Mouse (Mus musculus): ENCODE measurements around the gene Try10.
"Not testable (repeated sequence)": the region's sequence is repeated elsewhere in the genome, so short reads cannot be mapped to it uniquely, and the experiment has no call there.

Gene Try10

DNA sequence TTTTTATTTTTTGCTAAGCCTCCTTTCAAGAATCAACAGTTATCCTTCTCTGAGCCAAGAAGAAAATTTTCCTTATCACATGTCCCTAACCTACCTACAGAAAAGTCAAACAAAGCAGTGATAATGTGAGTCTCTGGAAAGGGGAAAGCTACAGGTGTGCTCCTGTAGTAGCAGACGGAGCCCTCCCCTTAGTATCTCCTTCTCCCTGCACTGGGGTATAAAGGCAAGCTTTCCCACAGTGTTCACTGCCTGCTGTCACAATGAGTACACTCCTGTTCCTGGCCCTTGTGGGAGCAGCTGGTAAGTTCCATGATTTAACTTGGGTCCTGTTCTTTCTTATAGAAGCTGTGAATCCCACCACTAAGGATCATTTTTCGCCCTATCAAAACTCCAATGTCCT lies at the start of gene Try10:
Try10 (plus strand) TSS at position 174 of the 400 bp plus-strand sequence.
- DNase-seq (ENCODE audit: extremely low spot score, low read depth, low spot score): no peak

- not testable (repeated sequence) for DNase-seq (ENCODE audit: extremely low spot score, low read depth, low spot score)
Observed at GRCm38 (mm10) chr6:41316741-41317140, 37.2 kb upstream of the Try10 start, which contains the start of gene Try5. TSS of gene Try5 (minus strand) at chr6:41316841.

DNA sequence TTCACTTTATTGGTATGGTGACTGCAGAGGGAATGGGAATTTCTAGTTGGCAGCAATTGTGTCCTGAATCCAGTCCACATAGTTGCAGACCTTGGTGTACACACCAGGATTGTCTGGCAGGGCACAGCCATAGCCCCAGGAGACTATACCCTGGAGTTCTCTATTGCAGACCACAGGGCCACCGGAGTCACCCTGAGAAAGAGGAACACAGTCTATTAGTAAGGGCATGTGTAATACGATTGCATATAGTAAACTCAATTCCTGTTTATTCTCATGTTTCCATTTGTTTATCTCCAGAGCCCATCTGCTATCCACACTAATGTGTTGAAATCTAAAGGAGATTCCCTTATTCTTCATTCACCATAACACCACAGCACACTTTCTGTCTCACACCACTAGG lies 19.9 kb downstream of the Try10 start:
- DNase-seq (ENCODE audit: extremely low spot score, low read depth, low spot score): not testable (repeated sequence)

DNA sequence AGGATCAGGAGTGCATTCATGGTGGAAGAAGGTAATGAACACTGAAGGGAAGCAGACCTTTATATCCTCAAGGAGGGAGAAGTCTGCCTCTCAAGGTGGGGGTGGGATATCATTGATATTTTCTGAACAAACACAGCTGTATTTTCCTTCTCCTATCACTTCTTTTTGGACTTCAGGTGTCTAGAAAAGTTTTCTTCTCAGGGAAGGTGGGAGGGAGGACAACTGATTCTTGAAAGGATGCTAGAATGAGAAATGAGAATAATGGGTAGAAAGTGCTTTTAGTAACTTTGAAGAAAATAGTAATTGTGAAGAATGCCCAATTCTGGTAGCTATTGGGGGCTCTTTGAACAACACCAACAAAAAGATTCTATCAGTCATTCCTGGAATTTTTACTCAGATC lies 23.7 kb downstream of the Try10 start, which contains the start of gene Prss3:
Prss3 (minus strand) TSS at position 101 of the 400 bp plus-strand sequence.
- DNase-seq (ENCODE audit: extremely low spot score, low read depth, low spot score): not testable (repeated sequence)

GRCm38 (mm10) chr6:41386781-41387180 lies 32.9 kb downstream of the Try10 start:
- no peak for DNase-seq (ENCODE audit: extremely low spot score, low read depth, low spot score)

DNA sequence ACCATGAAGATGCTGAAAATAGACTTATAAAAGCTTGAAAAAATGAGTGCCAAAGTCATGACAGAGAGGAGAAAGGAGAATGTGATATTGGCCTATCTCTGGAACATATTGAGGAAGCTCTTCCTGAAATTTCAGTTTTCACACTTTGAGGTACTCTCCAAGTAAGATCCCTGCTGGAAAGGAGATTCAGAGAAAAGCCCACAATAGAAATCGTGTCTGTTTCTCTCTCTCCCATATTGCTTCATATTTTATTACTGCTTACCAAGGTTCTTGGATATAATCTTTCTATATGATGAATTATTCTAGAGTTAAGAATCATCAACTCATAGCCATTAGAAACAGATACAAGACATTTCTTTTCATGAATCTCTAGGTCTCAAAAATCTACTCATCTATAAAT lies 37.7 kb downstream of the Try10 start:
- not testable (repeated sequence) for DNase-seq (ENCODE audit: extremely low spot score, low read depth, low spot score)

- not testable (repeated sequence) for DNase-seq (ENCODE audit: extremely low spot score, low read depth, low spot score)
Observed at GRCm38 (mm10) chr6:41392056-41392455, 38.2 kb downstream of the Try10 start, which contains the start of gene Gm5771. TSS of gene Gm5771 (plus strand) at chr6:41392356.

All from hindlimb bud, embryonic 11.5 days (tissue).